Mouse (Mus musculus): Measurements from ENCODE around the gene Nkx3-2.

The Nkx3-2 gene

DNA sequence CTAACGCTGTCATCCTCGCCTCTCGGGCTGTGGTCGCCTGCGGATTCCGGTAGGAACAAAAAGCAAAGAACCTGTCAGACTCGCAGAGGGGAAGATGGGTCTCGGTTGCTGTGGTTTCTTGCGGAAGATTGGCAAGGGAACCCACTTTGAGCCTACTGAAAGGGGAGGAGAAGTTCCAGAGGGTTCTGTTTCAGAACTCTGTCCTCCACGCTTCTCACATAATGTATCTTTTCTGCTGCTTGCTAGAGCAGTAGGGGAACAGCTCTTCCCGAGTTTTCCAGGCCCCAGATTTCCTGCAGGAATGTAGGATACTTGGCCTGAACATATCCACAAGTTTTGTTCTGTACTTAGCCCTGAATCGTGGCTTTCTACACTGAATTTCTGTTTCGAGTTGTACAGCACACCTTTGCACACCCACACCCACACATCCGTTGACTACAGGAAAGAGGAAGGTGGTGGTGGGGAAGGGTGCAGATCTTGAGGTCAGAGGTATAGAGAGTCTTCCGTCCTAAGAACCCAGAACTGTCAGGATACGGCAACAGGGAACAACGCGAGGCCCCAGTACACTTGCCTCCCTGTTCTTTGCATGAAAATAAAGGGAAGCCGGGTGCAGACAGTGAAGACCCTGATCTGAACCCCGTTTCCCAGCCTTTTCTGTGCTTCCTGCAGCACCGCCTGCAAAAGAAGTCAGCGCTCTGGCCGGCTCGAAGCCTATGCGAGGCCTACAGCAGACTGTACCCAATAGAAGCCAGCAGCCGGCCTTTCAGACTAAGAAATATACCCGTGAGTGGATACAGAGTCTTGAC, 2.0 kb downstream of the Nkx3-2 start:
- DNase-seq (ENCODE audit: low read depth, low spot score): no peak

DNA sequence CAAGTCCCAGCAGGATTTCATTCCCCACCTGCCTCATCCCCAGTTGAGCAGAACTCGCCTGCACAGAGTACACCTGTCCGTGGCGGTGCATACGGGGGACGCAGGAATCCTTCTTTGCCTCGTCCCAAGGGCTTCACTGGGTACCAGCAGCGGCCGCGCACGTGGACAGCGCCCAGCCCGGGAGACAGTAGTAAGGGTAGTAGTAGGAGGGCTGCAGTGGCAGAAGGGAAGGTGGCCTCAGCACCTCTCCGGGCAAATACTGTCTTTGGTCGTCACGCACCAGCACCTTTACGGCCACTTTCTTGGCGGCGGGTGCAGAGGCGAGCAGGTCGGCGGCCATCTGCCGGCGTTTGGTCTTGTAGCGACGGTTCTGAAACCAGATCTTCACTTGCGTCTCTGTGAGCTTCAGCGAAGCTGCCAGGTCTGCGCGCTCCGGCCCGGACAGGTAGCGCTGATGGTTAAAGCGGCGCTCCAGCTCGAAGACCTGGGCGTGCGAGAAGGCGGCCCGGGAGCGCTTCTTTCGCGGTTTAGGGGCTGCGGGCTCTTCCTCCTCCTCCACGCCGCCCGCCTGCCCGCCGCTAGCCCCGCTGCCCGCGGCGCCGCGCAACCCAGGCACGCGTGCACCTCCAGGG, 2.7 kb downstream of the Nkx3-2 start:
- no peak for DNase-seq (ENCODE audit: low read depth, low spot score)

DNA sequence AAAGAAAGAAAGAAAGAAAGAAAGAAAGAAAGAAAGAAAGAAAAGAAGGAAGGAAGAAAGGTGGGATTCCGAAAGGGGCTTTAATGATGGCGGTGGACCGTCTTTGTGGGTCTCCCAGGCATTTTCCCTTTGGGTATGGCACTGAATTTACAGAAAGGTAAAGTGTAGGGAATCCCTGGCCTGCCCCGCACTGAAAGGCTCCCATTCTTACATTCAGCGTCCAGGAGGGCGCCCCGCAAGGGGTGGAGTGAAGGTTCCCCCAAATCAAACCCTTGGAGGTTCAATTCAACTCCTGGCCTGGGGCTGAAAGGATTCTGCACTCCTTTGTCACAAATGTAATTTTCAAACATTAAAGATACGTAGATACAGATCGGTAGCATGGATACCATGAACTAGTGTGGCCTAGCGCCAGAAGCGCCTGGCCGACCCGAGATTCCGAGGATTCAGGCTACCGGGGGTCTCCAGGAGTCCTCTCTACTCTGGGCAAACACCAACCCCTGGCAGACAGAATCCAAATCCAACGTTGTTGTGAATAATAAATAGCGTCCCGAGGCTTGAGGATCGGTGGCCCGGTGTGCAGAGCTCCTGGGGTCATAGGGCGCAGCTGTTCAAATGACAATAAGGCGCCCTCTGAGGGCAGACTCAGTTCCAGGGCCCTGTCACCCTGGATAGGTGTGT, 3.3 kb downstream of the Nkx3-2 start:
- DNase-seq (ENCODE audit: low read depth, low spot score): no peak

DNA sequence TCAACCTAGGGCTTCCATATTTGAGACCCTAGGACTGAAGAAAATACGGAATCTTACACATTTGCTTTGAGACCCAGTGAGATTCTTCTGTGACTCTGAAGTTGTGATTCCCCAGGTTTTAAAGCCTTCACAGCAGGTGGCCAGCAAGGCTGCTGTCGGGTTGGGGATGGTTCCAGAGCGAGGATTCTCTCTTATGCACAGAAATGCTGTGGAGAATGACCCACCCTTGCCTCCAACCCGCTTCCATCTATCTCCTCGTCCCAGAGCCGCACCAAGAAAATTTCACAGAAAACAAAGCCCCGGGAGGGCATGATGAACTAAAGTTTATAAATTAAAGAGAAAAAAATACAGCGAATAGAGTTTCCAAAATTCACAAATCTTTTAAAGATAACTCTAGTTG, 4.2 kb downstream of the Nkx3-2 start:
- no peak for DNase-seq (ENCODE audit: low read depth, low spot score)

DNA sequence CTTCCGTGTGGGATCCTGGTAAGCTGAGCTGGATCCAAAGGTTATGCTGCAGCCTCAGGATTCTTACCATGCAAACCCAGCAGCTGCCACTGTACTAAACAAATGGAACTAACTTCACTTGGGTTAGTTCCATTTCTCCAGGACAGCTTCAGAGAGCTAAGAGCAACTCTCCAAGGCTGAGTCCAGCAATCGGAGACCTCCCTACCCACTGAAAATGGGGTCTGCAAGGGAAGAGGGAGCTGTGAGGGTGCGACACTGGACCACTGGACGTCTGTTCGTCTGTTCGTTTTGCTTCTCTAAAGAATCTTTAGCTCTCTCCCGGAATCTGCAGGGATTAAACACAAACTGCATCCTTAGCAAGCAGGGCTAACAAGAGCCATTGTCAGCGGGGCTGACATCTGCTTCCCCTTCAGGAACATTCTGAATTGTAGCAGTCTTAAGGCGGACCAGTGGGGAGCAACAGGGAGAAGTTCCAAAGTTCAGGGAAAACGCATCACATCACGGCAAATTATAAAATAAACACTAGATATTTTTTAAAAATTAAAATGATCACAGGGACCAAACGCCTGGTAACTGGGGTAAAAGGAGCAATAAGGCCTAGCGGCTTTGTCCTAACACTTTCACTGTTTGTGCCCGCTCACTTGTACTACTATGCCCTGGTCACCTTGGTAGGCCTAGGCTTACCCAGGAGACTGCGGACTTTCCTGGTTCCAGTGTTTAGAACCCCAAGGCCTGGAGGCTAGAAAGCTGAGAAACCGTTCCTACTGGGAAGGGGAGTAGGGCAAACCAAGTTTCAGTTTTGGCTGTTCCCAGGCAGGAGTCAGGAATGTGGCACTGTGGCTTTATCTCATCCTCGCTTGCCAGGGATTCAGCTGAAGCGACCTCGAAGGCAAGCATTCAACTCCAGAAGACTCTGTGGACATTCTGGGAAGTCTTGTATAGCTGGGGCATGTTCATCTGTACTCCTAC, 5.3 kb downstream of the Nkx3-2 start:
- no peak for DNase-seq (ENCODE audit: low read depth, low spot score)

DNA sequence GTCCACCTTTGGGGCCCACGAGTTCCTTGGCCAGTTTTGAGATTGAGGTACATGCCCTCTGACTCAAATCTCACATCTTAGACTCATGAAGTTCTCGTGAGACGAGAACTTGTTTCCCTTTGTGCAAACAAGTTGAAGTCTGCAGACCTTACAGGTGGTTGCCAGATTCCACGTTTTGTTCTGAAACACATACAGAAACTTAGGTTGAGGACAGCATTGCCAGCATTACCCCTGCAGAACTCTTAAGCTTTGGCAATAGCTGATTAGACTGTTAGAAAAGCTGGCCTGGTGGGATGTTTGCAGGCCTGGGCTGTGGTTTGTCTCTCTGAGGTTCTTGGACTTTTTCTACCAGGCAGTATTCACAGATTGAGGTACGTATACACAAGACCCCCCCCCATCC, 7.0 kb downstream of the Nkx3-2 start:
- no peak for DNase-seq (ENCODE audit: low read depth, low spot score)

DNA sequence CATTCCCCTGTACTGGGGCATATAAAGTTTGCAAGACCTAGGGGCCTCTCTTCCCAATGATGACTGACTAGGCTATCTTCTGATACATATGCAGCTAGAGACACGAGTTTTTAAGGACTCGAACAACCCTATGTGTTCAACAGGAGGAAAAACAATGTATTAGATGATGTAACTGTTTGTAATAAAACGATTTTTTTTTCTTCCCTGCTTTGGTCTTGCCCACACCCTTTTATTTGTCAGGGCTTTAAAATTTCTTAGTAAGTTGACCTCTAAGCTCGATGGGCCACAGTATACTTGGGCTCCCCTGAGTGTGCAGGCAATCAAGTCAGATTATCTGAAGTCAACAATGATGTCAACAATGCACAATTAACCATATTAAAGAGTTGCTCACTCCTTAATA, 7.9 kb downstream of the Nkx3-2 start:
- DNase-seq (ENCODE audit: low read depth, low spot score): no peak

DNA sequence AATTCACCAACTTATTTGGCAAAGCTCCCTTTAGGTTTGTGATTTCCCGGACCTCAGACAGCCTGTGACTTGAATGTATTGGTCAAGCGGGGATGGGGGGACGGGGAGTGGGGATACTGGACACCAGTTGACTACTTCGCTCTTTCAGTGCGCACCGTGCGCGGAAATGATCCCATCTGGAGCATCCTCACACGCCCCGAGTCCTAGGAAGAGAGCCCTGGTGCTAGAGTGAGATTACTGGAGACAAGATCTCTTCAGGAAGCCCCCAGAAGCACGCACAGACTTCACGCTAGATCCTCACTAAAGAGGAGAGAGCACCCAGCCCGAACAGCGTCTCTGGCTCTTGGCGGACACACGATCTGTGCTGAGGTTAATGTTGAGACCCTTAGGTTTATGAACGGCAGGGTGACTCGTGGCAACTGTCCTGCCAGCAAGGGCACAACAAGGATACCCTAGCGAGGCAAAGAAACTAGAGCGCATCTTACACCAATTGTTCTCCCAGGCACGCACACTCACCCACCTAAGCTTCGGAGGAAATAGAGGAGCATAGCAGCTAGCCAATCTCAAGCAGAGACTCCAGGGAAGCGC, 8.8 kb downstream of the Nkx3-2 start:
- DNase-seq (ENCODE audit: low read depth, low spot score): no peak

DNA sequence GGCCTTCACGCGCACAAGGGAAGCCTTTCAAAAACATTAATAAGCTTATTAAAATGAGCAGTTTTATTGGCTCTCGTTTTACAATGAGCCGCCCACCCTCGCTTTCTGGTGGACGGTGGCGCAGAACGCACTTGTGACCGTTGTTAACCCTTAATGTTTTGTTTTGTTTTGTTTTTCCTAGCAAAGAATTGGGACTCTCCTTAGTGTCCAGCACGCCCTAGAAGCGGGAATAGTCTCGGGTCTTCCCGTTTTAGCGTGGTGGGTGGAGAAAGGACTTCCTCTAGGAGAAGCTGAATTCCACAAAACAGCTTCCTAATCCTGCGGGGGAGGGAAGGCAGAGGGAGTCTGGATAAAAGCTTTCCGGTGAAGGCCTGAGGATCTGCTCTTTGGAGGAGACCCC, 9.5 kb downstream of the Nkx3-2 start:
- DNase-seq (ENCODE audit: low read depth, low spot score): no peak

DNA sequence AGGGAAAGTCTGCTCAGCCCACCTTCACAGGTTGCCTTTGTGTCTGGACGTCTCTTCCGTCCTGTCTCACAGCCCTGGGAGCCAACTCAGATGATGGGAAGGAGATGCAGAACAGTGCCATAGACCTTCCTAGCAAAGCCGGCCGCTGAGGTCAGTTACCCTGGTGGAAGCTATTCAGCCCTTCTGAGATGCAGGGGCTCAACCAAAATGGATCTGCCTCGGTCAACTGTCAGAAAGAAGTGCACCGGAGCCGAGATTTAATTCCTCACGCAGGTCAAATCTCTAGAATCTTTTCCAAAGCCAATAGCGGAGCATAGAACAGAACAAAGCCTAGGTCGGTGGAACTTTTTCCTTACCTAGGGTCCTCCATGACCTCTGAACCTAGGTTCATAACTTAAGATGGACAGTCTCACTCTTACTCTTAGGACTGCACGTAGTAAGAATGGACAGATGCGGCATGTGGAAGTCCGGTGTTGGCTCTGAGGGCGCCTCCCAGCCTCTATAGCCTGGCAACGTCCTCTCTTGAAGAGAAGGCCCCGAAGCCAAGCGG, 10.0 kb downstream of the Nkx3-2 start:
- DNase-seq (ENCODE audit: low read depth, low spot score): no peak

DNA sequence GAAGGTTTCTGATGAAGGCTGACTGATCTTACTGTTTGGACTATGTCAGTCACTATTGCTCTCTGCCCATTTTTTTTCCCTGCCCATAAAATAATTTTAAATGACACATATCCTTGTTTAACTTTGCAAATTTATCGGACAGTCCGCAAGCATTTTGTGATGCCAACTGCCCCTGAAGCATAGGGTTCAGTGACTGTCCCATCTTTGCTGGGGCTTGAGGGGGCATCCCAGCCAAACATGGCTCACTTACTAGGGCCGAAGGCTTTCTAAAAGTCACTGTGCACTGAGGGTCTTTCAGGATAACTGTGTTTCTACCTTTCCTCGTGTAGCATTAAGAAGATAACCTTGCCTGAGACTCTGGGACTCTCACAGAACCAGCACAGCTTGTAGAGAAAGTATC, 11.6 kb downstream of the Nkx3-2 start:
- no peak for DNase-seq (ENCODE audit: low read depth, low spot score)

DNA sequence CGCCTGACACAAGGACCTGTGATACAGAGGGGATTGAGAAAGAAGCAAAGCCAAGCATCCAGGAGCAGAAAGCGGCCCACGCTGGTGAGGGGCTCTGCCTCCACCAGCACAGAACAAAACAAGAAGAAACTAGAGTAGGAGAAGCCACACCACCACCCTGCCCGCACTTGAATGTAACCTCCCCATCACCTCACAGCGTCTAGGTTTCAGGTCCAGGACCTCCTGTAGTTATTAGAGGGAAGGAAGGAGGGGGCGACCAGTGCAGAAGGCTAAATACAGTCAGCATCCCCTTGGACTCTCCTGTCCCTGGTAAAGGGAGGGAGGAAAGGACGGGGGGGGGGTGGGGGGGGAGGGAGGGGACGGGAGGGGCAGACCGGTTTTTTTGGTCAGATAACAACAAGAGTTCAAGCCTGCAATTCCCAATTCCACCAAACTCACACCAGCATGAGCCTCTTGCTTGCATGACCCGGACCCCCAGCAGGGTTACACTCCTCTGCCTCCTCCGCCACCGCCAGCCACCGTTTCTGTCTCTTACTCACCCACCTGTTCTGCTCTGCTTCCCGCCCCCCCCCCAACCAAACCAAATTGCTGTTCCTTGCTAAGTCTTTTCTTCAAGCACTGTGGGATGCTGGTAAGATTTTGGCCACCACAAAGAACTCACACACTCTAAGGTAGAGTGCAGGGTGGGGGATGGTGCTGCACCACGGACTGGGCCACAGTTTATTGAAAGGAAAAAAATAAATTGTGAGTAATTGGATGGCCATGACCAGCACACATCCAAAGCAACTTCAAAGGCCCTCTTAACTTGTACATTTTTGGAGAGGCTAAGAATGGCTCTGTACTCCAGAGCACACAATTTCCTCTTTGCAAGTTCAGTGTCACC, 19.2 kb downstream of the Nkx3-2 start:
- DNase-seq (ENCODE audit: low read depth, low spot score): no peak

DNA sequence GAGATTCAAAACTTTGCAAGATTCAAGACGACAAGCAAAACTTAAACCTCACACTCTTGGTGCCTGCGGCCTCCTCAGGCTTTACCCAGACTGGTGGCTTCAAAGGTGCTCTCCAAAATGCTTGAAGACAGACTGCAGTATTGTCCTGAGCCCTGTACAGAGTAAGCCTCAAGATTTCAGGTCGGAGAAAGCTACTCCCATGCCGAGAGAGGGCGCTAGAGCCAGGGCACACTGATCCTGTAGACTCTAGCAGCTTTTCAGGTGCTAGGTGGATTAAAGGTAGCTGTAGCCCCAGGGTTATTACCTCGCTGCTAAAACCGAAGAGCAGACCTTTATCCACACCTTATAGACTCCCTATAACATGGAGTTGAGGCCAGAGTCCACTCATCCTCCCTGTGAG, 20.1 kb downstream of the Nkx3-2 start:
- DNase-seq (ENCODE audit: low read depth, low spot score): no peak

DNA sequence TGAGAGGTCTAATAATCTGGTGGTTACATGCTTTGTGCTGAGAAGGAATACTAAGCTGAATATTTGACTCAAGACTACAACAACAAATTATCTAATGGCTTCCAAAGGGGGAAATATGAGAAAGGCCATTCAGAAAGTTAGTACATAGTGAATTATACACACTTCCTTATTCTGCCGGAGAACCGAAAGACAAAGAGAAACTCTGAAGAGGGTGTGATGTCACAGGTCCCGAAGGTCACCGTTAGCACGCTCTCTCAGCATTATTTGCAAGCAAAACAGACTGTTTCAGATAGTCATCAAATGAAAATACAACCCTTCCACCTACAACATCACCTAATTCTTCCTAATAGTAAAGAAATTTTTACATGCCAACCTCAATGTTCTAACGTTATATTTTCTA, 25.5 kb downstream of the Nkx3-2 start:
- DNase-seq (ENCODE audit: low read depth, low spot score): no peak

DNA sequence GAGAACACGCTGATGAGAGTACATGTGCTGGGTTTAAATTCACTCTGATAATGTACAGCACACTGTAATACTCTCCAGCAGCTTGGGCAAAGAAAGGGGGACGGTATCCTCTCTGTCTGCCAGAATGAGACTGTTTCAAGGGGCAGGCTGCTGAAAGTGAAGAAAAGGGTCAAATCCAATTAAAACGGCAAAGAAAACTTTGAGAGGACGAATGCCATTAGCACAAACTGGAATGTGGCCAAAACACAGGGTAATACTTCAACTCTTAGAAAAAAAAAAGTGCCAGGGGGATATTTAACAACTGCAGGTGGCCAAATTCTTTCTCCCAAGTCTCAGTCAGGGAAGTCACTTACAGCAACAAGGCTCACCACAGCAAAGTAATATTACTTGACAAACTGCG, 27.3 kb downstream of the Nkx3-2 start:
- DNase-seq (ENCODE audit: low read depth, low spot score): no peak

DNA sequence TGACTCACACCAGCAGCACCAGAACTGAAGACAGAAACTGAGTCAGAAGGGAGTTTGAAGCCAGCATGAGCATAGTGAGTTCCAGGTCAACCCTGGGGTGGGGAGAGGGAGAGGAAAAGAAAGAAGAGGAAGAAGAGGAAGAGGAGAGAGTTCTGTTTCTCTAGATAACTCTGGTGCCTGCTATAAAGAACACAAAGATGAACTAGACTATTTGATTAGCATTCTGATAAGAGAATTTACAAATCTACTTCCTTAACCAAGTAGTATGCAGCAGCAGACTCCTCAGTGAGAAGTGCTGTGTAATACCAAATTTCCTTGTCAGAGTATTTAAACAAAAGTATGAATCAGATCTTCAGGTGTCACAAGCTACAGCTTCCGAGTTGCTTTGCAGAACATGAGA, 37.3 kb downstream of the Nkx3-2 start:
- no peak for DNase-seq (ENCODE audit: low read depth, low spot score)

DNA sequence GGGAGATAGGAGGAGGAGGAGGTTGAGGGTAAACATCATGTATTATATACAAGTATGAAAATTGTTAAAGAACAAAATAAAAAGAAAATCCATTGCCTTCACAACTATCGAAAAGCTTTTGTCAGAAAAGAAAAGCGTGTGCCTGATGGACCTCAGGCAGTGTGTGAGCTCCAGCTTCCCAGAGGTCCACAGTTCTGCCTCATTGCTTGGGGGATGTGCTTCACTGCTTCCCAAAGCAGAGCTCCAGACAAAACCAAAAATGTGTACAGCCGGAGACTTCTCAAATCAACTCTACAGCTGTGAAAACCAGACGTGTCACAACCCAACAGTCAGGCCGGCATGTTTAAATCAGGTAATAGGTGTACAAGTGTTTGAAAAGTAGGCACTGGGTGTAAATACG, 38.7 kb downstream of the Nkx3-2 start:
- no peak for DNase-seq (ENCODE audit: low read depth, low spot score)
